Mouse (Mus musculus) forebrain, embryonic 15.5 days (tissue): ENCODE measurements around the gene Gdf11. TPM values are rescaled to one million over a fixed set of nuclear protein-coding genes. Genes with fewer than 3 reads are reported as not detected.

Experiments
- ATAC-seq: fragments of 200-750 bp; cut with Nextera tagmentation; replicated peaks from 2 replicates; pipeline ENCODE4 v1.8.0; 2017; ENCODE audit warnings: mild to moderate bottlenecking, moderate TSS enrichment, moderate library complexity
- H3K27ac ChIP-seq: fragments of 300-500 bp; sonication (generic); replicated peaks from 2 replicates; pipeline ENCODE4 v1.5.1; 2015; ENCODE audit warnings: mild to moderate bottlenecking, inconsistent platforms
- H3K27me3 ChIP-seq: fragments of 300-500 bp; sonication (generic); 2 replicates; pipeline ENCODE4 v1.6.1; 2015; ENCODE audit warnings: inconsistent platforms
- H3K36me3 ChIP-seq: fragments of 300-500 bp; sonication (generic); 2 replicates; pipeline ENCODE4 v1.6.1; 2015; ENCODE audit warnings: mild to moderate bottlenecking, inconsistent platforms
- H3K4me1 ChIP-seq: fragments of 300-500 bp; sonication (generic); 2 replicates; pipeline ENCODE4 v1.6.1; 2015; ENCODE audit warnings: inconsistent platforms
- H3K4me2 ChIP-seq: fragments of 300-500 bp; sonication (generic); replicated peaks from 2 replicates; pipeline ENCODE4 v1.6.1; 2015; ENCODE audit warnings: mild to moderate bottlenecking, inconsistent platforms
- H3K4me3 ChIP-seq: fragments of 300-500 bp; sonication (generic); 2 replicates; pipeline ENCODE4 v1.5.1; 2015; ENCODE audit warnings: mild to moderate bottlenecking, inconsistent platforms
- H3K9ac ChIP-seq: fragments of 300-500 bp; sonication (generic); replicated peaks from 2 replicates; pipeline ENCODE4 v1.6.1; 2015; ENCODE audit warnings: mild to moderate bottlenecking, inconsistent platforms
- H3K9me3 ChIP-seq: fragments of 300-500 bp; sonication (generic); 2 replicates; pipeline ENCODE4 v1.6.1; 2016; ENCODE audit warnings: inconsistent platforms
- WGBS: fragments of 180-500 bp; shearing (Covaris S2); methylation state at CpG from one replicate; pipeline ENCODE4 v1.1.7; 2015; ENCODE audit warnings: mixed read lengths; 5-methylcytosine and 5-hydroxymethylcytosine counted together
- polyA plus RNA-seq: library from polyadenylated mRNA; unstranded; fragments of >200 nt; fragmentation: Nextera tagmentation; extraction: Ambion mirVana; gene quantifications from 2 replicates; pipeline ENCODE4 v1.2.1, GENCODE M21; 2015

Gene Gdf11
- polyA plus RNA-seq, 1 experiment from 2014 or later = 7.5 TPM

- 84% methylated on average over 3 of the region's 3 CpGs for whole genome bisulfite sequencing
- Histone ChIP-seq H3K4me3 (no peak overlapping the region), H3K4me2 (no peak overlapping the region), H3K9ac (no peak overlapping the region), H3K27me3 (no peaks in the 10 kb centered on the region), H3K4me1 (no peaks in the 10 kb centered on the region), H3K27ac (no peak overlapping the region), H3K36me3 (no peaks in the 10 kb centered on the region), H3K9me3 (no peaks in the 10 kb centered on the region)
- ATAC-seq = no peak
Observed at GRCm38 (mm10) chr10:128902409-128902988, 11.0 kb upstream of the Gdf11 start.

- H3K4me1 ChIP-seq = peaks cover 8% of the 10 kb centered on the region
- WGBS = 88% methylated on average over 1 of the region's 1 CpGs
- no peaks in the 10 kb centered on the region for H3K36me3 ChIP-seq
- no peak overlapping the region for H3K4me3 ChIP-seq
- H3K9me3 ChIP-seq = no peaks in the 10 kb centered on the region
- no peak overlapping the region for H3K9ac ChIP-seq
- H3K4me2 ChIP-seq = no peak overlapping the region
- ATAC-seq = no peak
- 0 out of 2 replicates have a peak, but pooled peaks cover 2% of the 10 kb centered on the region for H3K27me3 ChIP-seq
- no peak overlapping the region for H3K27ac ChIP-seq
Observed at GRCm38 (mm10) chr10:128901409-128901808, 9.9 kb upstream of the Gdf11 start.

GRCm38 (mm10) chr10:128900698-128901097, 9.2 kb upstream of the Gdf11 start, which contains the start of gene Cd63:
TSS of gene Cd63 (plus strand) at chr10:128900989.
- ATAC-seq = no peak
- H3K9me3 ChIP-seq = no peaks in the 10 kb centered on the region
- peaks cover 15% of the 10 kb centered on the region for H3K4me1 ChIP-seq
- H3K9ac ChIP-seq = no peak within 1 kb of the TSS
- 80% methylated on average over 3 of the region's 3 CpGs for WGBS
- H3K27ac ChIP-seq = no peak within 1 kb of the TSS
- H3K36me3 ChIP-seq = no peaks in the 10 kb centered on the region
- no peak within 1 kb of the TSS for H3K4me3 ChIP-seq
- 0 out of 2 replicates have a peak, but pooled peaks cover 6% of the 10 kb centered on the region for H3K27me3 ChIP-seq
- no peak within 1 kb of the TSS for H3K4me2 ChIP-seq

- Histone ChIP-seq H3K27ac (no peak overlapping the region), H3K9me3 (no peaks in the 10 kb centered on the region), H3K4me2 (no peak overlapping the region), H3K4me3 (no peak overlapping the region), H3K9ac (no peak overlapping the region), H3K27me3 (0 out of 2 replicates have a peak, but pooled peaks cover 6% of the 10 kb centered on the region), H3K4me1 (peaks cover 16% of the 10 kb centered on the region), H3K36me3 (no peaks in the 10 kb centered on the region)
- WGBS = 85% methylated on average over 6 of the region's 6 CpGs
- ATAC-seq = no peak
Observed at GRCm38 (mm10) chr10:128899759-128900490, 8.4 kb upstream of the Gdf11 start.

GRCm38 (mm10) chr10:128897501-128897900, 6.0 kb upstream of the Gdf11 start:
- Histone ChIP-seq H3K36me3 (no peaks in the 10 kb centered on the region), H3K27ac (peak overlapping the region; percentile 53), H3K27me3 (0 out of 2 replicates have a peak, but pooled peaks cover 6% of the 10 kb centered on the region), H3K9me3 (no peaks in the 10 kb centered on the region), H3K4me3 (no peak overlapping the region), H3K4me1 (peaks cover 23% of the 10 kb centered on the region), H3K9ac (no peak overlapping the region), H3K4me2 (no peak overlapping the region)
- WGBS = 7% methylated on average over 1 of the region's 1 CpGs
- no peak; the same call in 1 of the 2 replicates for ATAC-seq

- 59% methylated on average over 1 of the region's 1 CpGs for WGBS
- Histone ChIP-seq H3K9me3 (no peaks in the 10 kb centered on the region), H3K4me1 (peaks cover 25% of the 10 kb centered on the region), H3K27me3 (0 out of 2 replicates have a peak, but pooled peaks cover 6% of the 10 kb centered on the region), H3K27ac (0 out of 2 replicates have a peak overlapping the region, but pooled peaks have one; percentile 53), H3K36me3 (no peaks in the 10 kb centered on the region), H3K9ac (no peak overlapping the region), H3K4me2 (peak overlapping the region; percentile 7; the same call in 1 of the 2 replicates), H3K4me3 (no peak overlapping the region)
- no peak for ATAC-seq
Observed at GRCm38 (mm10) chr10:128896807-128897206, 5.3 kb upstream of the Gdf11 start.

- Histone ChIP-seq H3K9ac (no peak overlapping the region), H3K27ac (peak overlapping the region; percentile 20)
Observed at GRCm38 (mm10) chr10:128895952-128896693, 4.6 kb upstream of the Gdf11 start.

GRCm38 (mm10) chr10:128895437-128895836, 3.9 kb upstream of the Gdf11 start:
- Histone ChIP-seq H3K9ac (no peak overlapping the region), H3K27ac (no peak overlapping the region), H3K36me3 (no peaks in the 10 kb centered on the region), H3K4me3 (no peak overlapping the region), H3K4me2 (peak overlapping the region; percentile 7), H3K4me1 (peaks cover 32% of the 10 kb centered on the region), H3K9me3 (no peaks in the 10 kb centered on the region), H3K27me3 (0 out of 2 replicates have a peak, but pooled peaks cover 6% of the 10 kb centered on the region)
- ATAC-seq = no peak
- 0% methylated on average over 9 of the region's 9 CpGs for WGBS

More at GRCm38 (mm10) chr10:128895952-128896693, 4.6 kb upstream of the Gdf11 start:
- WGBS = 4% methylated on average over 17 of the region's 17 CpGs
- Histone ChIP-seq H3K27me3 (0 out of 2 replicates have a peak, but pooled peaks cover 6% of the 10 kb centered on the region), H3K4me2 (peak overlapping the region; percentile 7), H3K9me3 (no peaks in the 10 kb centered on the region), H3K4me3 (no peak overlapping the region), H3K4me1 (peaks cover 25% of the 10 kb centered on the region), H3K36me3 (no peaks in the 10 kb centered on the region)
- peak; percentile 27 for ATAC-seq

GRCm38 (mm10) chr10:128892246-128892645, 728 bp upstream of the Gdf11 start:
- H3K36me3 ChIP-seq = peaks cover 5% of the 10 kb centered on the region; the same call in 1 of the 2 replicates
- H3K9ac ChIP-seq = peak overlapping the region; percentile 81
- peaks cover 55% of the 10 kb centered on the region for H3K4me1 ChIP-seq
- 0 out of 2 replicates have a peak, but pooled peaks cover 6% of the 10 kb centered on the region for H3K27me3 ChIP-seq
- under 1% methylated on average over 9 of the region's 9 CpGs for WGBS
- H3K4me2 ChIP-seq = peak overlapping the region; percentile 90
- peak; percentile 12; the same call in 1 of the 2 replicates for ATAC-seq
- H3K9me3 ChIP-seq = no peaks in the 10 kb centered on the region
- peak overlapping the region; percentile 97 for H3K27ac ChIP-seq
- peak overlapping the region; percentile 68 for H3K4me3 ChIP-seq

GRCm38 (mm10) chr10:128890383-128891295, 879 bp downstream of the Gdf11 start:
- H3K27ac ChIP-seq = peak overlapping the region; percentile 97
- peak overlapping the region; percentile 68 for H3K4me3 ChIP-seq
- H3K4me2 ChIP-seq = peak overlapping the region; percentile 90
- under 1% methylated on average over 40 of the region's 40 CpGs for WGBS
- H3K4me1 ChIP-seq = peaks cover 40% of the 10 kb centered on the region
- no peaks in the 10 kb centered on the region for H3K9me3 ChIP-seq
- no peaks in the 10 kb centered on the region for H3K27me3 ChIP-seq
- peaks cover 15% of the 10 kb centered on the region; the same call in 1 of the 2 replicates for H3K36me3 ChIP-seq
- peak overlapping the region; percentile 81 for H3K9ac ChIP-seq
- ATAC-seq = peak; percentile 36; the same call in 1 of the 2 replicates

GRCm38 (mm10) chr10:128889846-128890245, 1.7 kb downstream of the Gdf11 start:
- Histone ChIP-seq H3K27me3 (no peaks in the 10 kb centered on the region), H3K9ac (peak overlapping the region; percentile 81), H3K27ac (peak overlapping the region; percentile 76; the same call in 1 of the 2 replicates), H3K4me3 (peak overlapping the region; percentile 68), H3K4me2 (peak overlapping the region; percentile 90), H3K9me3 (no peaks in the 10 kb centered on the region), H3K36me3 (peaks cover 22% of the 10 kb centered on the region), H3K4me1 (peaks cover 40% of the 10 kb centered on the region)
- no peak for ATAC-seq
- 7% methylated on average over 1 of the region's 2 CpGs for WGBS
